Mouse (Mus musculus) adipocyte (in vitro differentiated cells): Measurements from ENCODE around the gene Zfp981.
"Not testable (repeated sequence)": the region's sequence is repeated elsewhere in the genome, so short reads cannot be mapped to it uniquely, and the experiment has no call there.

Experiments
- DNase-seq: peaks from one replicate; pipeline ENCODE4 v3.0.0-alpha.2; 2016; ENCODE audit warnings: low spot score

Gene Zfp981

GRCm38 (mm10) chr4:146501727-146502126 lies at the start of gene Zfp981:
Gene Zfp981, plus strand, starts transcription at chr4:146502027.
- not testable (repeated sequence) for DNase-seq

GRCm38 (mm10) chr4:146452576-146452975 lies 49.3 kb upstream of the Zfp981 start:
- DNase-seq = not testable (repeated sequence)

DNA sequence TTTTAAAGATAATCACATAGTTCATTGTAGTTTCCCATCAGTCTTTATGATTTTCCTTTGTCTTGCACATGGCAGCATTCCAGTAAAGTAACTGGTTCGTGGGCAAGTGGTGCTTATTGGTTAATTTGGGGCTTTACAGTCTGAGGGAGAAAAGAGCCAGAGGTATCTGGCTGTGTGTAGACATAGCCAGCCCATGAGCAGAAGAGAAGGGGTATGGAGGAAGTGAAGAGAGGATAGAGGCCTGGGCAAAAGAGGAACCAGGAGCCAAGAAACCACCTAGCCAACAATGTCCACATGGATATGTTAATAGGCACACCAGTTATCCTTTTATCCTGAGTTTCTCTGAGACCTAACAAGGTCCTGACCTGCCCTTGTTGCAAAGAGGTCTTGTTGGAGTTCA lies 47.7 kb upstream of the Zfp981 start:
- DNase-seq = not testable (repeated sequence)

- no peak for DNase-seq
Observed at GRCm38 (mm10) chr4:146454896-146455295, 46.9 kb upstream of the Zfp981 start.

DNA sequence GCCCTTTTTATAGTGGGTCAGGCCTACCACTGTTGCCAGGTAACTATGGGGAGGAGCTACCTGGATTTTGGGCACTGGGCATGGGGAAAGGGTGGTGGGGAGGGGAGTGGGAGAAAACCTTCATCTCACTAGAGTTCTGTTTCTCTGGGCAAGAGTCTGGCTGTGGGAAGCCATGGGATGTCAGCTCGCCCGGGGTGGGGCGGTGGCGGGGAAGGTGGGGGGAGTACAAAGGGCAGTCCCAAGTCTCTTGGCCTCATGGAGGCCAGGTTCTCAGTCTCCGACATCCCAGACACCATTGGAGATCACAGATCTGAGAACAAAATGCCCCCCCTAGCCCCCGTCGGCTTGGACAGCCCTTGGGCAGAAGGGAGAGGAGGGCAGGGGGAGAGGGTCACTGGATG lies 46.5 kb upstream of the Zfp981 start:
- no peak for DNase-seq

GRCm38 (mm10) chr4:146456061-146456726 lies 45.6 kb upstream of the Zfp981 start:
- no peak for DNase-seq

GRCm38 (mm10) chr4:146457126-146457525 lies 44.7 kb upstream of the Zfp981 start:
- no peak for DNase-seq

- DNase-seq = no peak
Observed at GRCm38 (mm10) chr4:146457720-146458119, 44.1 kb upstream of the Zfp981 start.

- DNase-seq = not testable (repeated sequence)
Observed at GRCm38 (mm10) chr4:146459822-146460221, 42.0 kb upstream of the Zfp981 start.

DNA sequence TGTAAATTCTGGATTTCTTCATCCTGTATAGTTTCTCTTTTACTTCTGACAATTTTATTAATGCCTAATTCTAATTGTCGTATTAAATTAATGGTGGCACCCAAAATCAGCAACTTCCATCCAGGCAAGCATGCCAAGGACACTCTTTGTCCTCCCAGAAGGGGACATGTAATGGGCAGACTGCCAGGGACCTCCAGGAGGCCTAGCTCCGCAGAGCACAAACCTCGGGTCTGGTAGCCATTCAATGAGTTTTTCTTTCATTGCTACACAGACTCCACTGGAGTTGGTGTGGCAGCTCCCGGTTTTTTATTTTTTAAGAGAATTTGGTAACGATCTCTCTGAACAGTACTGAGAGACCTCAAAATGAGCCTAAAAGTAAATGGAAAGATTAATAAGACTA lies 41.1 kb upstream of the Zfp981 start:
- not testable (repeated sequence) for DNase-seq

DNA sequence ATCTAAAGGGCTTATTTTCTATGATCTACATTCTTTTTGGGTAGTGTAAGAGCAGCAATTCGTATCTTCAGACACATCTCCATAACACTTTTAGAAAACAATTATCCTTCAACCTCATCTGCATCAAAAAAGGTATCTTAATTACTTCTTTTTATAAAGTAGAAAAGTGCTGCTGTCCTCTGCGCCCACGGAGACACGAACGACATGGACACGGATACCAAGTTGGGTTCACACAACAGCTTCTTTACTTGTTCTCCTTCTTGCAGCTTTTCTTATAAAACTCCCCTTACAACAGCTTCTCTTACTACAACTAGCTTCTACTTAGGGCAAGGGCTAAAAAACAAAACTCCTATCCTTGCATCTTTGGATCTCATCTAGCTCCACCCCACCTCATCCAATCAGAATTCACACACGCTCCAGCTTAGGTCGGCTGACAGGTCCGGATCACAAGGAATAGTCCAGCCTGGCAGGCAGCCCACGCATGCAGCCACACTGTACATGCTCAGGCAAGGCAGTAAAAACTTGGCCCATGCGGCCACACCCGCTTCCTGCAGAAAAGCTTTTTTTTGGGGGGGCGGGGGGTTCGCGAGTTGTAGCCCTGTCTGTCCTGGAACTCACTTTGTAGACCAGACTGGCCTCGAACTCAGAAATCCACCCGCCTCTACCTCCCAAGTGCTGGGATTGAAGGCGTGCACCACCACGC lies 38.0 kb upstream of the Zfp981 start:
- not testable (repeated sequence) for DNase-seq

DNA sequence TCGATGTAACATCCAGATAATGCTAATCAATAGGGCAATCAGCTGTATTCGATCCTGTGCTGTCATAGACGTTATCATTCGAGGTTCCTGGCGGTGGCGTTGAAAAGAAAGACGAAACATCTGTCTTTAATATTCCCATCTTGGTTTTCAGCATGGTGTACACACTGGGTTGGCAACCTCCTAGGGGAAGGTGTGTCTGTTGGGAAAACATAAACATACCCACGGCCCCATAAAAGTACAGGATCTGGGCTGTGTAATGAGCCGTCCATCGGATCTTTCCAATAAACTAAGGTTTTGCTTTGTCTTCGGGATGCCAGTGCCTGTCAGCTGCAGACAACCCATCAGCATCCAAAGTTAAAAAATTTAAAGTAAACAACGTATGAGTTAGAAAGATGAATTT lies 31.8 kb upstream of the Zfp981 start:
- DNase-seq = not testable (repeated sequence)

DNA sequence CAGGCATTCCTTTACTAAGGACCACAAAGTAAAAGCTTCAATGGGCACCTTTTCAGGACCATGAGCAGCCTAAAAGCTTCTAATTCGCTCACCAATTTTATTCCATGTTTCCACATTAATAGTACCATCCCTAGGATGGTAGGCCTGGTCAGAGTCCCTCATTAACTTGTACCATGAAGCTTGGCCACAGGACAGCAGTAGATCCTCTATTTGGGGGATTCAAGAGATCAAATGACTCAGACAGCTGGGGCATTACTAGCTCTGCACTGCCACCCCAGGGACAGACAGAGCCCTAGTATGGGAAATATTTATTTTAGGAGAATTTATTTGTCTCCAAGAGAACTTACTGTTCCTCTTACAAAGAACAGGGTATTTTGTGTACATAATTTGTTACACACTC lies 27.6 kb upstream of the Zfp981 start:
- DNase-seq = not testable (repeated sequence)

- not testable (repeated sequence) for DNase-seq
Observed at GRCm38 (mm10) chr4:146474716-146475676, 26.8 kb upstream of the Zfp981 start.

GRCm38 (mm10) chr4:146476260-146476659 lies 25.6 kb upstream of the Zfp981 start:
- not testable (repeated sequence) for DNase-seq

GRCm38 (mm10) chr4:146476959-146477358 lies 24.9 kb upstream of the Zfp981 start:
- not testable (repeated sequence) for DNase-seq

DNA sequence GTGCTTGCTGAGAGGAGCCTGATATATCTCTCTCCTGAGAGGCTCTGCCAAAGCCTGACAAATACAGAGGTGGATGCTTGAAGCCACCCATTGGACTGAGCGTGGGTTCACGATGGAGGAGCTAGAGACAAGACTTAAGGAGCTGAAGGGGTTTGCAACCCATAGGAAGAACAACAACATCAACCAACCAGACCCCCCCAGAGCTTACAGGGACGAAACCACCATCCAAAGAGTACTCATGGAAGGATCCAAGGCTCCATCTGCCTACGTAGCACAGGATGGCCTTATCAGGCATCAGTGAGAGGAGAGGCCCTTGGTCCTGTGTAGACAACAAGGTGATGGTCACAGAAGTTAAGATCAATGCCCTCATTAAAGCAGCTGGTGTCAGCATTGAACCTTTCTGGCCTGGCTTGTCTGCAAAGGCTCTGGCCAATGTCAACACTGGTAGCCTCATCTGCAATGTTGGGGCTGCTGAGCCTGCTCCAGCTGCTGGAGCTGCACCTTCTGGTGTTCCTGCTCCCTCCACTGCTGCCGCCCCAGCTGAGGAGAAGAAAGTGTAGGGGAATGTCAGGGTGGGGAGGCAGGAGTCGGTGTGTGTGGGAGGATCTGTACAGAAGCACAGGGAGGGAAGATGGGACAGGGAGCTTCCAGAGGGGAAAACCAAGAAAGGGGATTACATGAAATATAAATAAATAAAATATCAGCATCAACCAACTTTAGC lies 21.3 kb upstream of the Zfp981 start:
- not testable (repeated sequence) for DNase-seq

GRCm38 (mm10) chr4:146482546-146482945 lies 19.3 kb upstream of the Zfp981 start:
- DNase-seq = not testable (repeated sequence)

DNA sequence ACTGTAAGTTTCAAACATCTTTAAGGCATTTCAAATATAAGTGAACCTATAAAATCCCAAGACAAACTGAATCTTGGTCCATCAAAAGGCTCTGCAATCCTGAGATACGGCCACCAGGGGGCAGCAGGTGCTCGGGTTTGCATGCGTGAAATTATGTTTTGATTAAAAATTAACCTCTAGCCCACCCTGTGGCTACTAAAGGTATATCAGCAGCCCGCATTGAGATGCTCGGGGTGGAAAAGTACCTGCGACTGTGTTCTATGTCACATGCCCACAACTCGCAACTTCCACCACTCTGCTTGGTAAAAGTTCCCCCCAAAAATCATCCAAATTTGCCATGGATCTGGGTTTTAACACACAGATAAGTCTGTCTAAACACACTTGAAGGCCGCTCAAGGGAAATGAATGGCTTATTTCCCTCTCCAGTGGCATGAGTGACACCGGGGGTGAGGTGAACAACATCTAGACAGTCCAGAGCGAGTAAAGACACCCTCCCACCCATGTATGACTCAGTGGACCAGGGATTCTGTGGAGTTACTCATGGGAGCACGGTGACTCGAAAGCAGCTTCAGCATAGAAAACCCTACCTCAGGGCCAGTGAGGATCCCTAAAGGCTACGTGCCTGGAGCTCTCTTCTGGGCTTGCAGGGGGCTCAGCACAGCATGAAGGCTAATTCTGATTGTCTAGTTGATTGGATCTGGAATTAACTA lies 18.1 kb upstream of the Zfp981 start:
- DNase-seq = not testable (repeated sequence)

DNA sequence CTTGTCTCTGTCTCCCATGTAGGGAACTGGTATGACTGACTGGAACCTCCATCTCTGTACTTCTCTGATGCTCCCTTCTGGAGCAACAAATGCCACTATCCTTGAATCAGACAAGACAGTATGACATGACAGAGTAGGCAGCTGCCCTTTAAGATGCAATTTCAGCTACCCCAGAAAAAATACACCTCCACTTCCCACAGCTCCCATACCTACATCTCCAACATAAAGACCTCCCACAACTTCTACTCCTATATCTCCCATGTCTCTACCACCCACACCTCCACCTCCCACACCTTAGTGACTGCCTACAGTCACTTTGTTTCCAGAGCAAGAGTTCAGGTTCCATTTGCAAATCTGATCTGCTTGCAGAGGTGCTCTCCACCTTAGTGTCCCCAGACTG lies 17.2 kb upstream of the Zfp981 start:
- DNase-seq = not testable (repeated sequence)
